Mouse (Mus musculus) megakaryocyte, adult 5-6 weeks (primary cell): Measurements from ENCODE around the gene Cog7. TPM values are rescaled to one million over a fixed set of nuclear protein-coding genes. Genes with fewer than 3 reads are reported as not detected.

Experiments used
- ATAC-seq: 2 replicates; pipeline ENCODE4 v1.8.0; 2016; ENCODE audit warnings: mild to moderate bottlenecking, inconsistent platforms; ENCODE audit not compliant: poor library complexity, severe bottlenecking
- total RNA-seq, 2 experiments: library from RNA; stranded (forward) in 1 of 2; stranded (reverse) in 1 of 2; fragments of 153-499, 151-499 nt in 1 of 2; fragments of 221-1000, 200-1000 nt in 1 of 2; gene quantifications; 2 replicates each; pipeline versions ENCODE4 v1.2.3 to v1.2.4; 2015 to 2017

Gene Cog7
- total RNA-seq, 2 experiments from 2014 or later = 7.6 to 7.8 TPM

GRCm38 (mm10) chr7:121954891-121955669 lies 26.4 kb downstream of the Cog7 start:
- ATAC-seq = no peak

- no peak for ATAC-seq
Measured at GRCm38 (mm10) chr7:121947513-121947912, 34.0 kb downstream of the Cog7 start.

GRCm38 (mm10) chr7:121946196-121946595 lies 35.3 kb downstream of the Cog7 start:
- ATAC-seq = no peak

GRCm38 (mm10) chr7:121942371-121942770 lies 39.1 kb downstream of the Cog7 start:
- no peak for ATAC-seq

- no peak for ATAC-seq
Measured at GRCm38 (mm10) chr7:121941640-121942039, 39.9 kb downstream of the Cog7 start.

GRCm38 (mm10) chr7:121941016-121941415 lies 40.5 kb downstream of the Cog7 start:
- no peak for ATAC-seq

GRCm38 (mm10) chr7:121939729-121940128 lies 41.8 kb downstream of the Cog7 start:
- ATAC-seq = no peak

GRCm38 (mm10) chr7:121939244-121939643 lies 42.3 kb downstream of the Cog7 start:
- no peak for ATAC-seq

GRCm38 (mm10) chr7:121938124-121938891 lies 43.2 kb downstream of the Cog7 start:
- no peak for ATAC-seq

- no peak for ATAC-seq
Measured at GRCm38 (mm10) chr7:121936861-121937630, 44.5 kb downstream of the Cog7 start.

- no peak for ATAC-seq
Measured at GRCm38 (mm10) chr7:121935906-121936794, 45.4 kb downstream of the Cog7 start.

- ATAC-seq = no peak
Measured at GRCm38 (mm10) chr7:121934346-121934745, 47.2 kb downstream of the Cog7 start.

- ATAC-seq = no peak
Measured at GRCm38 (mm10) chr7:121933675-121934074, 47.8 kb downstream of the Cog7 start.

GRCm38 (mm10) chr7:121931246-121931645 lies 50.3 kb downstream of the Cog7 start:
- ATAC-seq = no peak

- no peak for ATAC-seq
Measured at GRCm38 (mm10) chr7:121927882-121928281, 53.6 kb downstream of the Cog7 start.

- no peak for ATAC-seq
Measured at GRCm38 (mm10) chr7:121924361-121924760, 57.1 kb downstream of the Cog7 start.

GRCm38 (mm10) chr7:121913944-121914343 lies 67.6 kb downstream of the Cog7 start:
- no peak for ATAC-seq

GRCm38 (mm10) chr7:121912250-121912649 lies 69.3 kb downstream of the Cog7 start:
- ATAC-seq = no peak

GRCm38 (mm10) chr7:121906879-121907278 lies 74.6 kb downstream of the Cog7 start:
- no peak for ATAC-seq

GRCm38 (mm10) chr7:121902757-121903411 lies 78.6 kb downstream of the Cog7 start:
- ATAC-seq = no peak
